Mouse (Mus musculus) bone marrow, adult 2 months (tissue): ENCODE measurements around the gene Guca1a.

Experiments used
- CTCF ChIP-seq: fragments of 200-500 bp; IDR thresholded peaks from 2 replicates; pipeline ENCODE4 v1.5.1; 2011; ENCODE audit warnings: low read length, control low read depth; ENCODE audit not compliant: control insufficient read depth, insufficient read depth
- POLR2A ChIP-seq: fragments of 200-500 bp; IDR thresholded peaks from 2 replicates; pipeline ENCODE4 v1.6.1; 2011; ENCODE audit warnings: low read depth, mild to moderate bottlenecking, control low read depth, low read length, borderline replicate concordance; ENCODE audit not compliant: control insufficient read depth

GRCm38 (mm10) chr17:47349721-47350319, 50.6 kb downstream of the Guca1a start:
- TF ChIP-seq CTCF (no peak), POLR2A (no peak)
